Mouse (Mus musculus): ENCODE measurements at regions not wholly inside any gene's neighbourhood (a gene's known extent, or its start where the extent isn't known, plus 50 kb on each side); places are given as distances from the start of the nearest gene placed in this dataset.

- DNase-seq: no peak
- peak overlapping the region; percentile 73; the same call in 1 of the 2 replicates for H3K27ac ChIP-seq (ENCODE audit: insufficient read depth, low read length)
- no peak for TF ChIP-seq CTCF (IDR thresholded peaks at IDR 0.05; ENCODE audit: borderline replicate concordance, insufficient read depth, low read depth, low read length)
- no peak for TF ChIP-seq POLR2A (IDR thresholded peaks at IDR 0.05; ENCODE audit: borderline replicate concordance, insufficient read depth, low read length)
- H3K4me1 ChIP-seq (ENCODE audit: control insufficient read depth, insufficient read depth, low read length): no peaks in the 10 kb centered on the region; the same call in 1 of the 2 replicates
- no peaks in the 10 kb centered on the region for H3K27me3 ChIP-seq (ENCODE audit: control insufficient read depth, insufficient read depth, low read length)
- peak overlapping the region; percentile 57 for H3K4me3 ChIP-seq (replicated peaks; ENCODE audit: insufficient read depth, low read depth, low read length)
- WGBS: 6% methylated on average over 12 of the region's 12 CpGs
Observed at GRCm38 (mm10) chr10:97312509-97312908, 166.9 kb upstream of the Dcn start.

GRCm38 (mm10) chr10:97312978-97313377 is 166.4 kb upstream of the Dcn start:
- peak overlapping the region; percentile 95; the same call in 1 of the 2 replicates for H3K27ac ChIP-seq (ENCODE audit: insufficient read depth, low read length)
- peak; percentile 94 to 97 for DNase-seq
- H3K27me3 ChIP-seq (ENCODE audit: control insufficient read depth, insufficient read depth, low read length): no peaks in the 10 kb centered on the region
- peak overlapping the region; percentile 70 for H3K4me3 ChIP-seq (replicated peaks; ENCODE audit: insufficient read depth, low read depth, low read length)
- H3K4me1 ChIP-seq (ENCODE audit: control insufficient read depth, insufficient read depth, low read length): no peaks in the 10 kb centered on the region; the same call in 1 of the 2 replicates
- under 1% methylated on average over 17 of the region's 17 CpGs for WGBS
- TF ChIP-seq CTCF (IDR thresholded peaks at IDR 0.05; ENCODE audit: borderline replicate concordance, insufficient read depth, low read depth, low read length) (peak; percentile 85), POLR2A (IDR thresholded peaks at IDR 0.05; ENCODE audit: borderline replicate concordance, insufficient read depth, low read length) (no peak)

DNA sequence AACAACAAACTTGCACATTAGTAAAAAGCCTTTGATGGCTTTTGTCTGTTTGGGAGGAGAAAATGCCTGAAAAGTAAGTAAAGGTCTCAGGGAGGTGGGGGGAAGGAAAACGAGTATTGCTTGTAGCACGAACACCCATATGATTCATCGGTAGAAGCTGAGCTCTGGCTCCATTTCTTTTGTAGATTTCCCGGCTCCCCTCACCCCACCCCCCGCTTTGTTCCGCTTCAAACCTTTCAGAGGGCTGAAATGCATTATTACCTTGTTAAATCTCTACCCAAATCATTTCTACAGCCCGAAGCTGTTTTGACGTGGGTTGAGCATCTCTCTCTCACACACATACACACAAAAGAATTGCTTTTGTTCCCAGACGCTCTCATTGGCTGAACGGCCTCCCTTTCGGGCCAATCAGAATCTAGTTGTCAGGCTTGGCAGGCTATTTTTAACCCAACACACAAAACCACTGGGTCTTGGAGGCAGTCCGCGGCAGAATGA is 166.0 kb upstream of the Dcn start:
- under 1% methylated on average over 13 of the region's 13 CpGs for WGBS
- Histone ChIP-seq H3K27me3 (ENCODE audit: control insufficient read depth, insufficient read depth, low read length) (no peaks in the 10 kb centered on the region), H3K27ac (ENCODE audit: insufficient read depth, low read length) (peak overlapping the region; percentile 95), H3K4me1 (ENCODE audit: control insufficient read depth, insufficient read depth, low read length) (no peaks in the 10 kb centered on the region; the same call in 1 of the 2 replicates), H3K4me3 (replicated peaks; ENCODE audit: insufficient read depth, low read depth, low read length) (peak overlapping the region; percentile 70)
- peak; percentile 77; the same call in 1 of the 2 replicates for TF ChIP-seq POLR2A (IDR thresholded peaks at IDR 0.05; ENCODE audit: borderline replicate concordance, insufficient read depth, low read length)
- no peak for TF ChIP-seq CTCF (IDR thresholded peaks at IDR 0.05; ENCODE audit: borderline replicate concordance, insufficient read depth, low read depth, low read length)
- DNase-seq: peak; percentile 91 to 96

DNA sequence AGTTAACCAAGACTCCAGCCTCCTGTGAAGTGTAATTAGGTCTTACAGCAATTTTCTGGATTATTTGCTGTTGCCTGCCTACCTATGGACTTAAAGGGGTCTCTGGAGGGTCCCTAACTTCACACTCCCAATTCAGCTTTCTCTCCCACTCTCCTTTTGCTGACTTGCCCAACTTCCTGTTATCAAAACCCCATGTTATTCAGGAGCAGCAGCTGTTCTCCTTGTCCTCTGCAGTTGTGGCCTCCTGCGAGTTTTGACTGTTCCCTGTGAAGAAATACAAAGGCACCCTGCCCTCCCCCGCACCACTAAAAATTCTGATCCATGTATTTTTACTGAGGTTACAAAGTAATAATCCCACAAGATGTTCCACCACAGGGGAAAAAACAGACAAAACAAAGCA is 146.8 kb upstream of the Dcn start:
- no peak for DNase-seq
- no peak for TF ChIP-seq CTCF (IDR thresholded peaks at IDR 0.05; ENCODE audit: borderline replicate concordance, insufficient read depth, low read depth, low read length)
- no peak for TF ChIP-seq POLR2A (IDR thresholded peaks at IDR 0.05; ENCODE audit: borderline replicate concordance, insufficient read depth, low read length)
- no peak overlapping the region for H3K4me3 ChIP-seq (replicated peaks; ENCODE audit: insufficient read depth, low read depth, low read length)
- no peak overlapping the region for H3K27ac ChIP-seq (ENCODE audit: insufficient read depth, low read length)
- H3K27me3 ChIP-seq (ENCODE audit: control insufficient read depth, insufficient read depth, low read length): no peaks in the 10 kb centered on the region
- no peaks in the 10 kb centered on the region for H3K4me1 ChIP-seq (ENCODE audit: control insufficient read depth, insufficient read depth, low read length)
- WGBS: 83% methylated on average over 2 of the region's 2 CpGs

DNA sequence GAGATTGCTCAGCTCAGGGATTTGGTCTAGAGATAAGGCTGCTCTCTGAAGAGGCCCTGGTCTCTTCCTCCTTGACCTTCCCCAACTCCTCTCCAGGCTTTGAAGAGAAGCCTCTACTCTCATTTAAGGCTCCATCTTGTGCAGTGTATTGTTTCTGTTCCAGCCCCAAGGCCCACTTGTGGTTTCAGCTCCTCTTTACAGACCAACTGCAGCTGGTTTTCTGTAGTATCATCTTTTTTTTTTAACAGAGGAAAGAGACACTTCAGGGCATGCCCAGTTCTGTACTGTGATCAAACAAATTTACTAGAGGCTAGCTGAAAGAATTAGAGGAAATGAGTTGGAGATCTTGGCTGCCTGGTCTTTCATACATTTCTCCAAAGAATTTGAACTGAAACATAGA is 145.4 kb upstream of the Dcn start:
- TF ChIP-seq CTCF (IDR thresholded peaks at IDR 0.05; ENCODE audit: borderline replicate concordance, insufficient read depth, low read depth, low read length) (no peak), POLR2A (IDR thresholded peaks at IDR 0.05; ENCODE audit: borderline replicate concordance, insufficient read depth, low read length) (no peak)
- H3K27me3 ChIP-seq (ENCODE audit: control insufficient read depth, insufficient read depth, low read length): no peaks in the 10 kb centered on the region
- no peaks in the 10 kb centered on the region for H3K4me1 ChIP-seq (ENCODE audit: control insufficient read depth, insufficient read depth, low read length)
- H3K4me3 ChIP-seq (replicated peaks; ENCODE audit: insufficient read depth, low read depth, low read length): no peak overlapping the region
- no peak for DNase-seq
- H3K27ac ChIP-seq (ENCODE audit: insufficient read depth, low read length): no peak overlapping the region

- 72% methylated on average over 9 of the region's 9 CpGs for WGBS
- DNase-seq: no peak
- no peaks in the 10 kb centered on the region for H3K4me1 ChIP-seq (ENCODE audit: control insufficient read depth, insufficient read depth, low read length)
- no peak overlapping the region for H3K4me3 ChIP-seq (replicated peaks; ENCODE audit: insufficient read depth, low read depth, low read length)
- H3K27ac ChIP-seq (ENCODE audit: insufficient read depth, low read length): no peak overlapping the region
- TF ChIP-seq CTCF (IDR thresholded peaks at IDR 0.05; ENCODE audit: borderline replicate concordance, insufficient read depth, low read depth, low read length): no peak
- TF ChIP-seq POLR2A (IDR thresholded peaks at IDR 0.05; ENCODE audit: borderline replicate concordance, insufficient read depth, low read length): no peak
- H3K27me3 ChIP-seq (ENCODE audit: control insufficient read depth, insufficient read depth, low read length): no peaks in the 10 kb centered on the region
Observed at GRCm38 (mm10) chr10:97334606-97335150, 144.7 kb upstream of the Dcn start.

- 84% methylated on average over 6 of the region's 6 CpGs for WGBS
- DNase-seq: no peak
- no peaks in the 10 kb centered on the region for H3K4me1 ChIP-seq (ENCODE audit: control insufficient read depth, insufficient read depth, low read length)
- no peak overlapping the region for H3K4me3 ChIP-seq (replicated peaks; ENCODE audit: insufficient read depth, low read depth, low read length)
- no peak for TF ChIP-seq POLR2A (IDR thresholded peaks at IDR 0.05; ENCODE audit: borderline replicate concordance, insufficient read depth, low read length)
- TF ChIP-seq CTCF (IDR thresholded peaks at IDR 0.05; ENCODE audit: borderline replicate concordance, insufficient read depth, low read depth, low read length): no peak
- H3K27me3 ChIP-seq (ENCODE audit: control insufficient read depth, insufficient read depth, low read length): no peaks in the 10 kb centered on the region
- H3K27ac ChIP-seq (ENCODE audit: insufficient read depth, low read length): no peak overlapping the region
Observed at GRCm38 (mm10) chr10:97338033-97338692, 141.2 kb upstream of the Dcn start.
